Mouse (Mus musculus) MEL (cell line): ENCODE measurements at regions not wholly inside any gene's neighbourhood (a gene's known extent, or its start where the extent isn't known, plus 50 kb on each side); places are given as distances from the start of the nearest gene placed in this dataset.

Experiments
- NELFE ChIP-seq: IDR thresholded peaks from 2 replicates; pipeline ENCODE4 v1.6.1; 2011; ENCODE audit warnings: low read depth, low read length, improper control_type of control experiment
- ZC3H11A ChIP-seq: IDR thresholded peaks from 2 replicates; pipeline ENCODE4 v1.6.1; 2012; ENCODE audit warnings: low read depth, mild to moderate bottlenecking, inconsistent platforms, low read length, improper control_type of control experiment

GRCm38 (mm10) chr8:125315736-125316135, 253.9 kb downstream of the Sipa1l2 start:
- TF ChIP-seq NELFE, result no peak
- TF ChIP-seq ZC3H11A, result no peak
